Mouse (Mus musculus) layer of hippocampus, adult 2 months (tissue): ENCODE data around the gene Grin3a. TPM values are rescaled to one million over a fixed set of nuclear protein-coding genes. Genes with fewer than 3 reads are reported as not detected.

ENCODE experiments used
- DNase-seq, 2 experiments: peaks; one replicate each; pipeline ENCODE4 v3.0.0; 2022; ENCODE audit warnings: low spot score in 2 of 2
- H3K27ac ChIP-seq: fragments of 200-600 bp; 2 replicates; pipeline ENCODE4 v1.8.1; 2022
- H3K4me3 ChIP-seq: fragments of 200-600 bp; 2 replicates; pipeline ENCODE4 v1.8.1; 2022; ENCODE audit warnings: mild to moderate bottlenecking
- CTCF ChIP-seq: fragments of 200-600 bp; conservative IDR thresholded peaks from 2 replicates; pipeline ENCODE4 v1.8.1; 2022; ENCODE audit warnings: antibody characterized with exemption, mild to moderate bottlenecking, moderate library complexity
- long read RNA-seq, 2 experiments: library from polyadenylated mRNA; stranded (forward); transcript quantifications; one replicate each; pipeline ENCODE4 v2.0.0; 2021; ENCODE audit warnings: borderline mapping rate in 2 of 2
- total RNA-seq, 2 experiments: library from RNA; stranded (reverse); gene quantifications; 2 replicates each; pipeline ENCODE4 v1.2.3; 2021

The Grin3a gene
- total RNA-seq = 10 to 100 TPM; 33.4 to 34.6 TPM
- long read RNA-seq, experiment 1, full-length matches to known transcripts = 10 of 15 reads
- long read RNA-seq, experiment 1, partial matches to known transcripts = 2 of 15 reads
- long read RNA-seq, experiment 1, other reads (novel, unspliced or antisense) = 3 of 15 reads
- long read RNA-seq, experiment 2, full-length matches to known transcripts = 20 of 29 reads
- long read RNA-seq, experiment 2, partial matches to known transcripts = 1 of 29 reads
- long read RNA-seq, experiment 2, other reads (novel, unspliced or antisense) = 8 of 29 reads

DNA sequence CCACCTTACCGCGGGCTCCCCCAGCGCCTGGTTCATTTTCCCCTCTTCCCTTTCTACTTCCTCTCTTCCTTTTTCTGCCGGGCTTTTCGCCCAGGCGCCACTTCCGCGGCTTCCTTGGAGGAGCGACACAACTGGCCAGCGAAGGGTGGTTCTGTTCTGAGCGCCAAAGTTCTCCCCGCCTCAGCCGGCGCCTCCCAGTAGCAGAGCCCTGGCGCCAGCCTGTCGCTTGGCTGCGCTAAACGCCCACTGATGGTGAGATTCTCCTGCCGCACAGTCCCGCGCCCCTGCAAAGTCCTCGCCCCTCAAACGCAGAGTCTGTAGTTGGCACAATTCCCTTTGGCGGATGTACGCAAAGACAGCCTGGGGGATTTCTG, at the start of gene Grin3a:
Gene Grin3a, minus strand, starts transcription at position 133 of the 374 bp plus-strand sequence.
- peak within 1 kb of the TSS; percentile 86 for H3K27ac ChIP-seq
- DNase-seq = peak; percentile 72 to 80
- H3K4me3 ChIP-seq = peak within 1 kb of the TSS; percentile 81
- peak; percentile 73 for TF ChIP-seq CTCF

DNA sequence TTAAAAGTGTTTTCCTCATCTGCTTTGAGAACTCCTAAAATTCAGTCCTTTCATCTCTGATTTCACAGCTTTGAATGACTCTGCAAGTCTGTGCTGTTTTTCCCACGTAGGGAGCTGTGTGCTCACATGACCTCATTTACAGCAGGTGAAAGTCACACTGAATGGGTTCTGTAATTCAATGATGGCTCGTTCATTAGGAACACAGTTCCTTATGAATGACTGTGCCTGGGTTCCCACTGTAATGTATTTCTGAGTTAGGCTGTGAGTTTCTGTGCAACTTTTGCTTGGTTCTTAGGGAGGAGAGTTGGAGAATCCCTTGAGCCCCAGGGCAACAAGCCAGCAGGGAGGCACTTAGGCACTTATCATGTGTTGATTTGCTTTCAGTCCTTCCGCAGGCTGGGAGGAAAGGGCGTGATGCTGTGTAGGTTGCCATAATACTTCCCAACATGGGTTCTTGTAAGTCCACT, 46.3 kb upstream of the Grin3a start:
- no peak for TF ChIP-seq CTCF
- no peak for DNase-seq
- Histone ChIP-seq H3K4me3 (no peak overlapping the region), H3K27ac (no peak overlapping the region)

DNA sequence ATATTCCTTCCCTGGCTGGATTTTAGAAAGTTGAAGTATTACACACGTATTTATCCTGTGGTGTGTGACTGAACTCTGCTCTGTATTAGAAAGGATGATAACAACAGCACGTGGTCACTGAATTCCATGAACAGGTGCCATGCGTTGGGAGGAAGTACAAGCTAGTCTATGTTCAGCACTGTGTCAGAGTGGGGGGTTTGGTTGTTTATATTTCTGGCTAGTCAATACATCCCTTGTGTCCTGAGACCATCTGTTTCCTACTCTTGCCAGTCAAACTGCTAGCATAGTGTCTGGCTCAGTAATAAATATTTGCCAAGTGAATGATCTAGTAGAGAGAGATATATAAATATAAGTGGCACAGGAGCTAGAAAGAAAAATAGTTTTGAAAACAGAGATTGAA, 31.5 kb upstream of the Grin3a start:
- DNase-seq = no peak
- no peak overlapping the region for H3K4me3 ChIP-seq
- TF ChIP-seq CTCF = no peak
- no peak overlapping the region for H3K27ac ChIP-seq

DNA sequence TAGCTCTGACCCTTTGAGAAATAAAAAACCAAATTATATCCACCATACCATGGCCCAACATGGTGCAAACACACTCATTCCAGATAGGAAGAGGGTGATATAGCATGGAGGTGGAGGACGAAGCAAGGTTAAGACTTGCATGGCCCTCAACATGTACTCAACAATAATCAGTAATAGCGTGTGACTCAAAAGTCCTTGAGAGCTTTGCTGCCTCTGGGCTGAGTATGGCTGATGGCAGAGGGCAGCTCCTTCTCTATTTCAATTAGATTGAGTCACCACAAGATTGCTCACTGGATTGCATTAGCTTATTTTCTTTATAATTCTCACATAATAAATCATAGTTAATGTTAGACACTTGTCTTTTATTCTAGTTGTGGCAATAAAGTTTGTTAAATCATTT, 15.1 kb upstream of the Grin3a start:
- no peak for TF ChIP-seq CTCF
- DNase-seq = no peak
- Histone ChIP-seq H3K27ac (no peak overlapping the region), H3K4me3 (no peak overlapping the region)

DNA sequence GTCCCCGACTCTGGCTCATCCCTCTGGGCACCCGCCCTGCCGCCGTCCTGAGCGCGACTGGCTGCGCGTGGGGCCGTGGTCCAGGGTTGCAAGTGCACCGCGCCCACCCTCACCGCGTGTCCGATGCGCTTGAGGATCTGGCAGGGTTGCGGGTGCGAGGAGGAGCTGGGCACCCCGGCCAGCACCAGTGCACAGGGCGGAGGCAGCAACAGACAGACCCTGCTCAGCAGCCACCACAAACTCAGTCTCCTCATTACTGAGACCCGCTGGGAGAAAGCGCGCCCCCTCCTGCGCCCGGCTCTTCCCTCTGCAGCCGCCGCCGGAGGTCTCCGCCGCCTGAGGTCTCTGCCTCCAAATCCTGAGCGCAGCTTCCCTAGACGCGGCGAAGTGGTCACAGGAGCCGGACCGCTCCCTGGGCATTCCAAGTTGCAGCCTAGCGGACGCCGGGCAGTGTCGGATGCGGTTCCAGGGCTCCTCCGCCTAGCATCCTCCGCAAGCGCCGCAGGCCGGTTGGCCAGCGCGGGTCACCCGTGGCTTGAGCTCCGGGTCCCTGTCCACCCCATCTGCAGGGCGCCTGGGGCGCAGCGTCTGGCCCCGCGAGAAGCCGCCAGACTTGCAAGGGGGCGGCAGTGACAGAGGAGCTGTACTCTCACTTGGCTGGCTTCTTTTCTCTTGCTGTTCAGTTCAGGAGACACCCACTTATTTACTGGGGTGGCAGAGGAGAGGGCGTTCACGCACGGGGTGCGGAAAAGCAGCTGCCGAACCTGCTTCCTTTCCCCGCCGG, 524 bp downstream of the Grin3a start:
- Histone ChIP-seq H3K27ac (peak overlapping the region; percentile 86), H3K4me3 (peak overlapping the region; percentile 81)
- no peak for TF ChIP-seq CTCF

DNA sequence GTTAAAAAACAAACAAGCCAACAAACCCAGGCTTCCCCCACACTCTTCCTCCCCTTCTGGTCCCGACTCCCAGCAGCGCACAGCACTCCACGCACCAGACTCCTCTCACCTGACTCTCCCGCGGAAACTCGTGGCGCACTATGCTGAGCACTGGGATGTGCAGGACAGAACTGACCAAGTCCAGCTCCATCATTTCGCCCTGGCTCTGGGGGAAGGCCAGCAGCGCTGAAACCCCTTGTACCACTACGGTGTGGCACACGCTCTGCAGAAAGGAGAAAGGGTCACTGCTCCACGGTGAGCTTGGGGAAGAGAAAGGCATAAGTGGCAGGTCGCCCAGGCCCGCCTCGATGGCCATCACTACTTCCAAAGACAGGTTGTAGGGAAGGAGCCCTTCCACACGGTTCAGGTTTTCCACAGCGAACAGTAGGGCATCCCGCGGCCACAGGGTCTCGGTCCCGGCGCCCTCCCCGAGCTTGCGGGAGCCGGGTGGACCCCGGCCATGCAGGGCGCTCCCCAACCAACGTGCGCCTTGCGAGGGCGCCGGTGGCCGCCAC, 1.2 kb downstream of the Grin3a start:
- Histone ChIP-seq H3K4me3 (peak overlapping the region; percentile 81), H3K27ac (peak overlapping the region; percentile 86)
- no peak for DNase-seq
- TF ChIP-seq CTCF = no peak

More for the DNA sequence above, 524 bp downstream of the Grin3a start:
- DNase-seq = peak in 1 of 2 experiments; percentile 26

DNA sequence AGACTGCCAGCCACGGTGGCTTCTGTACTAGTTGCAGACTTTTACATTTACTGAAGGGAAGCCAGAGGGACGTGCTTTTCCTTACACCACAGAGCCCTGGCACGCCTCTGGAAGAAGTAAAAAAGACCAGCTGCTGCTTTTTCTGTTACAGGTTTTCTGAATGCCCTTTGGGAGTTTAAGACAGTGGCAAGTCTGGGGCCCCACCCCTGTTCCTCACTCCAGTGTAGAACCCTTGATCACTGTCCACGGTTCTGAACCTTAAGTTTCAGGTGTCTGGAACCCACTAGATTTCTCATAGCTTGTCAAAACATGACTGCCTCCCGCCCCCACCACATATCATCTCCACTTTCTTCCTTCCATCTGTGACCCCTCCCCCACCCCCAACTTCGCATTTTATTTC, 1.8 kb downstream of the Grin3a start:
- DNase-seq = no peak
- TF ChIP-seq CTCF = no peak
- H3K27ac ChIP-seq = peak overlapping the region; percentile 86; the same call in 1 of the 2 replicates
- H3K4me3 ChIP-seq = peak overlapping the region; percentile 81

DNA sequence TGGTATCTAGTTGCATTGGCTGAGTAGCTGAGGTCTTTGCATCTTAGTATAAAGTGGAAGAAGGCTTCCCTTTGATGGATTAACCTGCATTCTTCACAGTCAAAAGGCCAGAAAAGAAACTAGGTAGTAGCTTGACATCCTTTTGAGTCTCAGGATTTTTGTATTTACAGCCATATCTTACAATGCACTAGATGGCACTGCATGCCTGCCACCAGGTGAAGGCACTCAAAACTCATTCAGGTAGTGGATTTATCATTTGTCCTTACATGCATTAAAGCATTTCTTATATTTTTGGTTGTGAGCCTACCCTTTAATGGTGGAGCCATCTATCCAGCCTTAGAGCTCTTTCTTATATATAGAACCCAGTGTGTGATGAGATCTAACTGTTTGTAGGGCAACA, 13.5 kb downstream of the Grin3a start:
- DNase-seq = no peak
- TF ChIP-seq CTCF = peak; percentile 71
- Histone ChIP-seq H3K4me3 (no peak overlapping the region), H3K27ac (no peak overlapping the region)

DNA sequence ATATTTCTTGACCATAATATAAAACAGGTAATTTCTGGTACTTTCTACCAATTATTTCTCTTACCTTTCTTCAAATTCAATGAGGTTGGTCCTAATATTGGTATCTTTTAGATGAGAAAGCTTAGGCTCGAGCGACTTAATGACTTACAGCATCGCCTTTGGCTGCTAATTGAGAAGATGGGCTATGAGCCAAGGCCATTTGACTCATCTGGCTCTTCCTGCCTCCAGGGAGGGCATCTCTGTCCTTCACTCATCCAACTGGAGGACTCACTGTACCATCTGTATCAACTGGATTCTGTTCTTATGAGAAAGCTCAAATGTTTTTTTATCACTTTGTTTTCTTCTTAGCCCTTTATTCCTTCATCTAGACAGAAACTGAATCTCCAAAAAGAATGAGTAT, 31.7 kb downstream of the Grin3a start:
- no peak for DNase-seq
- no peak overlapping the region for H3K4me3 ChIP-seq
- no peak overlapping the region for H3K27ac ChIP-seq
- no peak for TF ChIP-seq CTCF

DNA sequence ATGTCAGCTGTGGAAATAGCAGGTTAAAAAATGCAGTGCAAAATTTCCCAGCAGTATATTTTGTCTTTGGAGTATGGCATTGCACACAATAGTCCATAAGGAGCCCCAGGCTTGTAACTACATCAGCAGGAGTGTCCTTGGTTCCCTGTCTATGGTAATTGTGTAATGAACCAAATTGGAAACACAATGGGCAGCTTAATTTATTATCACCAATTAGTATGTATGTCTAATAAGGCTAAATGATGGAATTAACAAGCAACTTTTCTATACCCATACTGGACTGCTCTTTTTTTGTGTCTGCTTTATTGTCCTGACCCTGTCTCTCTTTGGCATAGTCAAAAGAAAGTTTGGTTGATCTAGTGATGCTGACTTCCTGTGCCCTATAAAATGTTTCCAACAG, 38.8 kb downstream of the Grin3a start:
- no peak for DNase-seq
- TF ChIP-seq CTCF = no peak
- Histone ChIP-seq H3K4me3 (no peak overlapping the region), H3K27ac (no peak overlapping the region)

DNA sequence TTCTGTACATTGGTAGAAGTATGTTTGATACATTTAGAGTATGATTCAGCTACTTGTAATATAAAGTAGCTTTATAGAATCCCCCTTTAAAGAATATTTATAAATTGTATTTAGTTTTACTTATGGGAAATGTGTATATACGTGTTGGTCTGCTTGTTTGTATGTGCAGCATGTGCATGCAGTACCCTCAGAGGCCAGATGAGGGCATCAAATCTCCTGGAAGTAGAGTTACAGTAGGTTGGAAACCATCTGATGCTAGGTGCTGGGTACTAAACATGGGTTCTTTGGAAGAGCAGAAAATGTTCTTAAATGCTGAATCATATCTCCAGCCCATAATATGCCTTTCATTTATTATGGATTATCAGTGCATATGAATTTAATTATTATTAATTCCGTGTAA, 46.2 kb downstream of the Grin3a start:
- DNase-seq = no peak
- no peak overlapping the region for H3K4me3 ChIP-seq
- no peak overlapping the region for H3K27ac ChIP-seq
- peak; percentile 62 for TF ChIP-seq CTCF

DNA sequence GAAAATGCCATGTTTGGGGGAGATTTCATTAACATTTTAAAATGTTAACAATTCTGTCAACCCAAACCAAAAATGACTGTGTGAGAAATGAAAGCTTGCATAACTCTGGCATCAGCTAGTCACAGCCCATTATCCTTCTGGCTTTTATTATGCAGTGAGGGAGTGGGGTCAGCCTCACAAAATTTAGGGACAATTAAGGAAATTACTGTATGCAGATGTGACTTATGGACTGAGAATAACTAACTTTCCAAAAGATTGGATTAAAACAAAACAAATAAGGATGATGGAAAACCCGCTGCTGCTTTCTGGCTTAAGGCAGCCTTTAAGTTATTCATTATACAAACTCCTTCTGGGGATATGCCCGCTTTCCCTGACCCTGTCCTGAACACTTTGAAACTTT, 56.6 kb downstream of the Grin3a start:
- TF ChIP-seq CTCF = no peak
- no peak overlapping the region for H3K4me3 ChIP-seq
- no peak for DNase-seq
- no peak overlapping the region for H3K27ac ChIP-seq

DNA sequence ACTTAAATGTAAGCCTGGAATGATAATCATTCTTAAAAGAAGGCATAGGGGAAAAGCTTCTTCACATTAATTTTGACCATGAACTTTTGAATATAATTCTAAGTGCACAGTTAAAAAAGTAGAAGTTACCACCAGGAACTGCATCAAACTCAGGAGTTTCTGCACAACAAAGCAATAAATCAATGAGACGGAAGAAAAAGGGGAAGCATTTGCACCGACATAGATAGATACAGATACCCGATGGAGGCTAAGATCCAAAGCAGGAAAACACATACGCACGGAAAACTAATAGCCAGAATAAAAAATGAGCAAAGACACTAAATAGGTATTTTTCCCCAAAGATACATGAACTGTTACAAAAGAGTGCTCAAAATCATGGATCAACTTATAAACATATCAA, 102.7 kb downstream of the Grin3a start:
- no peak for TF ChIP-seq CTCF
- no peak for DNase-seq

DNA sequence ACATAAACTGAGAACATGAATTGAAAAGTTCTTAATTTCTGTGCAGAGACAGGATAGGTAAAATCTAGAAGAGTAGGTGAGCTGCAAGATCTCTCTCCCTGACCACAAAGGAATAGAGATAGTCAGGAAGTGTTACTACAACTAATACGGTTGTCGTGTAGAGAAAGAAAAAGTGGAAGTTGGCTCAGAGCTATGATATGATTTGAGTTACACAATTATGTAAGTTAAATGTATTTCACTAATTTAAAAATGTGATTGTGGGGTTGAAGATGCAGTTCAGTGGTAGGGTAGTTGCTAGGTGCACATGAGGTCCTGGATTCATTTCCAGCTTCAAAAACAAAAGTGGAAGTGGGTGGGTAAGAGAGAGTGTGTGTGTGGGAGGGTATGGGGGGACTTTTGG, 103.6 kb downstream of the Grin3a start:
- TF ChIP-seq CTCF = no peak
- H3K4me3 ChIP-seq = no peak overlapping the region

More for the DNA sequence above, 102.7 kb downstream of the Grin3a start:
- Histone ChIP-seq H3K4me3 (no peak overlapping the region), H3K27ac (no peak overlapping the region)

More for the DNA sequence above, 103.6 kb downstream of the Grin3a start:
- DNase-seq = no peak
- H3K27ac ChIP-seq = peak overlapping the region; percentile 23; the same call in 1 of the 2 replicates
